Mouse (Mus musculus): ENCODE results near the gene Fbxl14. TPM values are rescaled to one million over a fixed set of nuclear protein-coding genes. Genes with fewer than 3 reads are reported as not detected.

Gene Fbxl14
- polyA plus RNA-seq, 1 experiment from 2014 or later: 4.4 TPM

DNA sequence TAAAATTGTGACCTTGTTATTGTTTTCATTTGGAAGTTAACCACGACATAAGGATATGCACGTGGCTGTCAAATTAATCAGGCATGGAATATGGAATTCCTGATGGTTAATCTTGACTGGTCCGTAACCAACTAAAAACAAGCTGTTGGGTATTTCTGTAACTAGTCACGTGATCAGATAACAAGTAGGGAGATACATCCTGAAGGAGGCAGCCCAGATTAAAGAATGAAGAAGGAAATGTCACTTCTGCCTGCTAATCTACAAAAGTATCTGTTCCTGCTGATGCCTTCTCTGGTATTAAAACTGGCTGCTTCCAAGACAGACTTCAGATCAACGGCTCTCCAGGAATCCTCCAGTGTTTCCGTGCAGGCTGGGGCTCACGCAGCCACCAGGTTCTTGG, 6.0 kb upstream of the Fbxl14 start:
- ATAC-seq (ENCODE audit: insufficient number of reproducible peaks, insufficient read depth, low FRiP score, low read depth): no peak
- no peak overlapping the region for H3K9ac ChIP-seq (ENCODE audit: low read length)
- peaks cover 5 to 18% of the 10 kb centered on the region in 2 experiments for H3K4me1 ChIP-seq (ENCODE audit: control insufficient read depth in 2 of 2, insufficient read depth in 2 of 2, low read length in 2 of 2)
- no peaks in the 10 kb centered on the region for H3K27me3 ChIP-seq (ENCODE audit: control insufficient read depth, insufficient read depth, low read length)
- H3K4me3 ChIP-seq (ENCODE audit: control insufficient read depth in 1 of 2, insufficient read depth in 1 of 2, low read depth in 1 of 2, low read length in 2 of 2): no peak overlapping the region
- H3K4me2 ChIP-seq (ENCODE audit: low read length): no peak overlapping the region
- WGBS: 44% methylated on average over 7 of the region's 7 CpGs
- no peak overlapping the region for H3K27ac ChIP-seq (replicated peaks in 1 of 2; ENCODE audit: control insufficient read depth in 1 of 2, insufficient read depth in 1 of 2, low read depth in 2 of 2, low read length in 2 of 2)
- no peaks in the 10 kb centered on the region for H3K9me3 ChIP-seq (ENCODE audit: control insufficient read depth, low read length)
- H3K36me3 ChIP-seq (ENCODE audit: control insufficient read depth, insufficient read depth, low read length): no peaks in the 10 kb centered on the region

DNA sequence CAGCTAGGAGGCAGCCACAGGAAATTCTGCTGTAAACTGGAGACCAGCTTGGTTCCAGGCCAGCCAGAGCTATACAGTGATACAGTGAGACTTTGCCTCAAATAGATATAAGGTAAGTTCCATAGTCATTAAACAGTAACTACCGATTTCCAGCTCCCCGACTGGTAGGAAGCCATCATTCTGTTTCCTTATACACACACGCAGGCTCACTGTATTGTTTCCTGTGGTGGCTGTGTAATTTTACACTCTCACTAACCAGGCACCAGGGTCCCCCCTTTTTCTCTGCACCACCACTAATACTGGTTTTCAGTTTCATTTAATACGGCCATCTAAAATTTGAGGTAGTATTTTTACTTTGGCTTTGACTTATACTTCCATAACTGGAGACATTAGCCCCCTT, 5.5 kb upstream of the Fbxl14 start:
- no peaks in the 10 kb centered on the region for H3K9me3 ChIP-seq (ENCODE audit: control insufficient read depth, low read length)
- no peaks in the 10 kb centered on the region for H3K36me3 ChIP-seq (ENCODE audit: control insufficient read depth, insufficient read depth, low read length)
- no peak overlapping the region for H3K9ac ChIP-seq (ENCODE audit: low read length)
- no peak overlapping the region for H3K4me3 ChIP-seq (ENCODE audit: control insufficient read depth in 1 of 2, insufficient read depth in 1 of 2, low read depth in 1 of 2, low read length in 2 of 2)
- WGBS: 76% methylated on average over 4 of the region's 4 CpGs
- ATAC-seq (ENCODE audit: insufficient number of reproducible peaks, insufficient read depth, low FRiP score, low read depth): no peak
- H3K27me3 ChIP-seq (ENCODE audit: control insufficient read depth, insufficient read depth, low read length): no peaks in the 10 kb centered on the region
- no peak overlapping the region for H3K4me2 ChIP-seq (ENCODE audit: low read length)
- no peak overlapping the region for H3K27ac ChIP-seq (replicated peaks in 1 of 2; ENCODE audit: control insufficient read depth in 1 of 2, insufficient read depth in 1 of 2, low read depth in 2 of 2, low read length in 2 of 2)
- H3K4me1 ChIP-seq (ENCODE audit: control insufficient read depth in 2 of 2, insufficient read depth in 2 of 2, low read length in 2 of 2): peaks cover 6 to 20% of the 10 kb centered on the region in 2 experiments

DNA sequence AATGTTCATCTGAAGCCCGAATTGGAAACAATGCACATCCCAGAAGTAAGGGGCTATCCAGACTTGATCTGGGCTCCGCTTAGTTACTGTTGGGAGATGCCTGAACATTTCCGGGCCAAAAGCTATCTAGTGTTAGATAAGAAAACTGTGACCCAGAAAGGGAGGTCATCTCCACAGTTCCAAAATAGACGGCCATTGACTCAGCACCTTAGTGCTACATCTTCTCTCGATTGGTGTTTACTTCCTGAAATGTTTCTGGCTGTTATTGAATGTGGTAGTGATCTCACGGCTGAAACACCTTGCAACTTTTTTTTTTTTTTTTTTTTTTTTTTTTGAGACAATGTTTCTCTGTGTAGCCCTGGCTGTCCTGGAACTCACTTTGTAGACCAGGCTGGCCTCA, 3.5 kb upstream of the Fbxl14 start:
- Histone ChIP-seq H3K4me1 (ENCODE audit: control insufficient read depth in 2 of 2, insufficient read depth in 2 of 2, low read length in 2 of 2) (peaks cover 6 to 20% of the 10 kb centered on the region in 2 experiments), H3K27me3 (ENCODE audit: control insufficient read depth, insufficient read depth, low read length) (no peaks in the 10 kb centered on the region), H3K9ac (ENCODE audit: low read length) (no peak overlapping the region), H3K4me2 (ENCODE audit: low read length) (no peak overlapping the region), H3K27ac (replicated peaks in 1 of 2; ENCODE audit: control insufficient read depth in 1 of 2, insufficient read depth in 1 of 2, low read depth in 2 of 2, low read length in 2 of 2) (no peak overlapping the region), H3K4me3 (ENCODE audit: control insufficient read depth in 1 of 2, insufficient read depth in 1 of 2, low read depth in 1 of 2, low read length in 2 of 2) (no peak overlapping the region), H3K9me3 (ENCODE audit: control insufficient read depth, low read length) (no peaks in the 10 kb centered on the region), H3K36me3 (ENCODE audit: control insufficient read depth, insufficient read depth, low read length) (no peaks in the 10 kb centered on the region; the same call in 1 of the 2 replicates)
- no peak for ATAC-seq (ENCODE audit: insufficient number of reproducible peaks, insufficient read depth, low FRiP score, low read depth)
- WGBS: 51% methylated on average over 6 of the region's 6 CpGs

DNA sequence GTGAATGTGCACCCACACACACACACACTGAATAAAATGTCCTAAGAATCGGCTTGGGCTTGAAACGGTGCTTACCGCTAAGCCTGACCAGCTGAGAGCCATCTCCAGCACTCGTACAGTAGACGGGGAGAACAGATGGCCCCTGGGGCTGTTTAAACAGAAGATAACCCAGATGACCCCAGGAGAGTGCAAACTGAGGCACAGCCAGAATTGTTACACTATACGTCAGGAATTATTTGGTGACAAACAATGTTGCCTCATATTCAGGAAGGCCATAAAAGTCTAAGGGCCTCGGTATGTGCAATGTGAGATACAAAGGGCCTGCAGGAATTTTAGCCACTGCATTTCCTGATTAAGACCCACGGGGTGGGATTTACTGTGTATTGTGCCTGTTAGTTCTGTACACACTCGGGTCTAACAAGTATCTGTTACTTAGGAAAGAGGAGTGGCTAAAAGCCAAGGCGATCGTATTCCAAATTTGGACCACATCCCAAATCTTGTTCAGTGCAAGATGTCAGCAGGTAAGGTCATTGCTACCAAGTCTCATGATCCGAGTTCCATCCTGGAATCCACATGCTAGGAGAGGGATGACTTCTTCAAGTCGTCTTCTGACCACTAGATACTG, 1.7 kb upstream of the Fbxl14 start:
- Histone ChIP-seq H3K9me3 (ENCODE audit: control insufficient read depth, low read length) (no peaks in the 10 kb centered on the region), H3K27ac (replicated peaks in 1 of 2; ENCODE audit: control insufficient read depth in 1 of 2, insufficient read depth in 1 of 2, low read depth in 2 of 2, low read length in 2 of 2) (0 out of 4 replicates have a peak overlapping the region, but pooled peaks have one; percentile 27 to 96), H3K4me1 (ENCODE audit: control insufficient read depth in 2 of 2, insufficient read depth in 2 of 2, low read length in 2 of 2) (peaks cover 7 to 26% of the 10 kb centered on the region in 2 experiments), H3K4me3 (ENCODE audit: control insufficient read depth in 1 of 2, insufficient read depth in 1 of 2, low read depth in 1 of 2, low read length in 2 of 2) (no peak overlapping the region; a peak in 1 of 4 replicates), H3K4me2 (ENCODE audit: low read length) (peak overlapping the region; percentile 97), H3K36me3 (ENCODE audit: control insufficient read depth, insufficient read depth, low read length) (no peaks in the 10 kb centered on the region; the same call in 1 of the 2 replicates), H3K27me3 (ENCODE audit: control insufficient read depth, insufficient read depth, low read length) (no peaks in the 10 kb centered on the region), H3K9ac (ENCODE audit: low read length) (peak overlapping the region; percentile 82; the same call in 1 of the 2 replicates)
- ATAC-seq (ENCODE audit: insufficient number of reproducible peaks, insufficient read depth, low FRiP score, low read depth): no peak
- WGBS: 24% methylated on average over 13 of the region's 13 CpGs

DNA sequence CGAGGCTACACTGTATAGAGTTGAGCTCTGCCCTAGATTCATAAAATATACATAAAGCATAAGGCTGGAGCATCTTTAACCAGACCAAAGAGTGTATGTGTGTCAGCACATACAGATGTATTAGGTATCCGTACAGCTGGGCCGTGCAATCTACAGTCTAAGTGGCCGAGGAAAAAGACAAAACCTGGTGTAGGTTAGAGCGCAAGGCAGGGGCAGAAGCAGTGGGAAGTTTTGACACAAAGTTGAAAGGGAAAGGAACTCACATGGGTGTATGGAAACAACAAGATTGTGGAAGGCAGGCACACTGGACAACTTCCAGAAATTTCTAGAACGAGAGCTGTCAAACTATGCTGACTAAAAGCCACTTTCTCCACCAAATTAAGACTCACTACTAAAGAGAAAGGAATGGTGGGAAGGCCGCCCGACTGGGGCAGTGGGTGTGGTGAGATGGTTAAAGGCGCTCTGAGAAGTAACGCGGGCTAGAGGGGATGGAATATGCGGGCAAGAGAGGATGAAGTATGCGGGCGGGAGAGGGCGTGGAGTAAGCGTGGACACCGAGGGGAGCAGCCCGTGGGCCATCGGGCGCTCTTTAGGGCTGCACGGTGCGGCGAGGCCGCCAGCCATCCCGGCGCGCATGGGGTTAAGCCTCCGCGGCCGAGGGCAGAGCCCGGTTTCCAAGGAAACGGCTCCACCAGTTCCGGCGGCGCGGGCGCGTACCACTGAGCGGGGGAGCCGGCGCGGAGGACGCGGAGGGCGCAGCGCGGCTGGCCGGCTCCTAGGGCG, 717 bp upstream of the Fbxl14 start:
- H3K9me3 ChIP-seq (ENCODE audit: control insufficient read depth, low read length): no peaks in the 10 kb centered on the region
- WGBS: 2% methylated on average over 49 of the region's 49 CpGs
- peaks cover 10 to 30% of the 10 kb centered on the region in 2 experiments for H3K4me1 ChIP-seq (ENCODE audit: control insufficient read depth in 2 of 2, insufficient read depth in 2 of 2, low read length in 2 of 2)
- H3K4me2 ChIP-seq (ENCODE audit: low read length): peak overlapping the region; percentile 97
- no peaks in the 10 kb centered on the region for H3K27me3 ChIP-seq (ENCODE audit: control insufficient read depth, insufficient read depth, low read length)
- peaks cover 5% of the 10 kb centered on the region for H3K36me3 ChIP-seq (ENCODE audit: control insufficient read depth, insufficient read depth, low read length)
- H3K9ac ChIP-seq (ENCODE audit: low read length): peak overlapping the region; percentile 82
- peak overlapping the region; percentile 96 to 98 for H3K27ac ChIP-seq (replicated peaks in 1 of 2; ENCODE audit: control insufficient read depth in 1 of 2, insufficient read depth in 1 of 2, low read depth in 2 of 2, low read length in 2 of 2)
- H3K4me3 ChIP-seq (ENCODE audit: control insufficient read depth in 1 of 2, insufficient read depth in 1 of 2, low read depth in 1 of 2, low read length in 2 of 2): peak overlapping the region; percentile 81 to 86
- ATAC-seq (ENCODE audit: insufficient number of reproducible peaks, insufficient read depth, low FRiP score, low read depth): peak; percentile 83

DNA sequence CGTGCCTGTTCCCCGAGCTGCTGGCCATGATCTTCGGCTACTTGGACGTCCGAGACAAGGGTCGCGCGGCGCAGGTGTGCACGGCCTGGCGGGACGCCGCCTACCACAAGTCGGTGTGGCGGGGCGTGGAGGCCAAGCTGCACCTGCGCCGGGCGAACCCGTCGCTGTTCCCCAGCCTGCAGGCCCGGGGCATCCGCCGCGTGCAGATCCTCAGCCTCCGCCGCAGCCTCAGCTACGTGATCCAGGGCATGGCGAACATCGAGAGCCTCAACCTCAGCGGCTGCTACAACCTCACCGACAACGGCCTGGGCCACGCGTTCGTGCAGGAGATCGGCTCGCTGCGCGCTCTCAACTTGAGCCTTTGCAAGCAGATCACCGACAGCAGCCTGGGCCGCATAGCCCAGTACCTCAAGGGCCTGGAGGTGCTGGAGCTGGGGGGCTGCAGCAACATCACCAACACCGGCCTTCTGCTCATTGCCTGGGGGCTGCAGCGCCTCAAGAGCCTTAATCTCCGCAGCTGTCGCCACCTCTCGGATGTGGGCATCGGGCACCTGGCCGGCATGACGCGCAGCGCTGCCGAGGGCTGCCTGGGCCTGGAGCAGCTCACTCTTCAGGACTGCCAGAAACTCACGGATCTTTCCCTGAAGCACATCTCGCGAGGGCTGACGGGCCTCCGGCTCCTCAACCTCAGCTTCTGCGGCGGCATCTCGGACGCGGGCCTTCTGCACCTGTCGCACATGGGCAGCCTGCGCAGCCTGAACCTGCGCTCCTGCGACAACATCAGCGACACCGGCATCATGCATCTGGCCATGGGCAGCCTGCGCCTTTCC, 623 bp downstream of the Fbxl14 start:
- Histone ChIP-seq H3K4me2 (ENCODE audit: low read length) (peak overlapping the region; percentile 97), H3K36me3 (ENCODE audit: control insufficient read depth, insufficient read depth, low read length) (peaks cover 13% of the 10 kb centered on the region), H3K4me3 (ENCODE audit: control insufficient read depth in 1 of 2, insufficient read depth in 1 of 2, low read depth in 1 of 2, low read length in 2 of 2) (peak overlapping the region; percentile 81 to 86), H3K9ac (ENCODE audit: low read length) (peak overlapping the region; percentile 82), H3K4me1 (ENCODE audit: control insufficient read depth in 2 of 2, insufficient read depth in 2 of 2, low read length in 2 of 2) (peaks cover 10 to 33% of the 10 kb centered on the region in 2 experiments), H3K27me3 (ENCODE audit: control insufficient read depth, insufficient read depth, low read length) (no peaks in the 10 kb centered on the region), H3K9me3 (ENCODE audit: control insufficient read depth, low read length) (no peaks in the 10 kb centered on the region), H3K27ac (replicated peaks in 1 of 2; ENCODE audit: control insufficient read depth in 1 of 2, insufficient read depth in 1 of 2, low read depth in 2 of 2, low read length in 2 of 2) (peak overlapping the region; percentile 96 to 98)
- peak; percentile 3 for ATAC-seq (ENCODE audit: insufficient number of reproducible peaks, insufficient read depth, low FRiP score, low read depth)
- under 1% methylated on average over 69 of the region's 70 CpGs for WGBS

DNA sequence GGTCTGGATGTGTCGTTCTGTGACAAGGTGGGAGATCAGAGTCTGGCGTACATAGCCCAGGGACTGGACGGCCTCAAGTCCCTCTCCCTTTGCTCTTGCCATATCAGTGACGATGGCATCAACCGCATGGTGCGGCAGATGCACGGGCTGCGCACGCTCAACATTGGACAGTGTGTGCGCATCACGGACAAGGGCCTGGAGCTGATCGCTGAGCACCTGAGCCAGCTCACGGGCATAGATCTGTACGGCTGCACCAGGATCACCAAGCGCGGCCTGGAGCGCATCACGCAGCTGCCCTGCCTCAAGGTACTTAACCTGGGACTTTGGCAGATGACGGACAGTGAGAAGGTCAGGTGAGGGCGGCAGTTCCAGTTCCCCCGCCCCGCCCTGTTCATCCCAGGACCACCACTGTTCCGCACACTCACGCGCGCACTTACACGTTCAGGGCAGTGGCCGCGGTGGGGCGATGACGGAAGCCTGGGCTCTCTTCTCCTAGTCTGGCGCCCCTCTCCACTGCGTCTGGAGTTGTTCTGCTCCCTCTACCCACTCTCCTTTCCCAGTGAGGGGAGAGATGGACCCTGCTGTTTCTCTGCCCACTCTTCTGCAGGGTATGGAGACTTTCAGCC, 1.4 kb downstream of the Fbxl14 start:
- no peaks in the 10 kb centered on the region for H3K9me3 ChIP-seq (ENCODE audit: control insufficient read depth, low read length)
- peaks cover 13% of the 10 kb centered on the region for H3K36me3 ChIP-seq (ENCODE audit: control insufficient read depth, insufficient read depth, low read length)
- peak overlapping the region; percentile 82 for H3K9ac ChIP-seq (ENCODE audit: low read length)
- ATAC-seq (ENCODE audit: insufficient number of reproducible peaks, insufficient read depth, low FRiP score, low read depth): no peak
- H3K27me3 ChIP-seq (ENCODE audit: control insufficient read depth, insufficient read depth, low read length): no peaks in the 10 kb centered on the region
- H3K27ac ChIP-seq (replicated peaks in 1 of 2; ENCODE audit: control insufficient read depth in 1 of 2, insufficient read depth in 1 of 2, low read depth in 2 of 2, low read length in 2 of 2): peak overlapping the region; percentile 96 to 98
- WGBS: 1% methylated on average over 33 of the region's 33 CpGs
- peak overlapping the region; percentile 81 to 86 for H3K4me3 ChIP-seq (ENCODE audit: control insufficient read depth in 1 of 2, insufficient read depth in 1 of 2, low read depth in 1 of 2, low read length in 2 of 2)
- peaks cover 13 to 37% of the 10 kb centered on the region in 2 experiments for H3K4me1 ChIP-seq (ENCODE audit: control insufficient read depth in 2 of 2, insufficient read depth in 2 of 2, low read length in 2 of 2)
- peak overlapping the region; percentile 97 for H3K4me2 ChIP-seq (ENCODE audit: low read length)

Data from heart, embryonic 14.5 days (tissue).